ENCODE assay signal across 18 mouse cellular contexts in genomic region chr4:105912296-105912695, GRCm38 (mm10).
A peak's percentile ranks its signal among the peaks of the same experiment; 100 is the strongest.
DNase-seq lines count a peak whose midpoint lies in the region; ATAC-seq and TF ChIP-seq lines count a peak whose summit lies in the region.
"Had no signal": no experiment of that assay in that cellular context is flagged by ENCODE, and none has a peak within 500 bp of the region (broad histone marks: within the 10 kb centered on the region; RNA-seq: fewer than 3 reads in every experiment).

No protein-coding gene starts in this region.

- no peak for TF ChIP-seq CTCF in lung, postnatal 0 days (IDR thresholded peaks at IDR 0.05)

- intact Hi-C loops in gastrocnemius, postnatal 14 days (cut with DNase I; ENCODE audit: low total_unique reads), result loop anchor here (10.0 kb wide), 1 partner anchor 757 kb away; the partner anchor contains the start of gene Plpp3

- H3K4me2 ChIP-seq in lung, postnatal 0 days (replicated peaks; ENCODE audit: low read depth, low read length), result no peak overlapping the region
- H3K4me2 ChIP-seq: embryonic facial prominence, embryonic 13.5 days; forebrain, embryonic 12.5 days; hindbrain, embryonic 15.5 days had no signal

- no peak overlapping the region for H3K9ac ChIP-seq in lung, postnatal 0 days (replicated peaks; ENCODE audit: low read depth)
- H3K9ac ChIP-seq: embryonic facial prominence, embryonic 13.5 days; forebrain, embryonic 12.5 days; hindbrain, embryonic 15.5 days; liver, embryonic 14.5 days had no signal

- no peak overlapping the region for H3K4me3 ChIP-seq in embryonic facial prominence, embryonic 10.5 days
- H3K4me3 ChIP-seq in lung, postnatal 0 days (ENCODE audit: low read depth, low read length), result no peak overlapping the region
- H3K4me3 ChIP-seq: embryonic facial prominence, embryonic 13.5 days; forebrain, embryonic 12.5 days; heart, adult 2 months; hindbrain, embryonic 15.5 days had no signal

- H3K36me3 ChIP-seq in embryonic facial prominence, embryonic 10.5 days (replicated peaks), result no peaks in the 10 kb centered on the region
- H3K36me3 ChIP-seq in lung, postnatal 0 days (ENCODE audit: insufficient read depth, low read length), result no peaks in the 10 kb centered on the region
- H3K36me3 ChIP-seq: embryonic facial prominence, embryonic 13.5 days; forebrain, embryonic 12.5 days; hindbrain, embryonic 15.5 days had no signal

- 78% methylated on average over 4 of the region's 4 CpGs for WGBS in embryonic facial prominence, embryonic 10.5 days
- WGBS in lung, postnatal 0 days, result 76% methylated on average over 4 of the region's 4 CpGs

- no peaks in the 10 kb centered on the region for H3K27me3 ChIP-seq in embryonic facial prominence, embryonic 10.5 days (replicated peaks; ENCODE audit: low read depth, poor library complexity, severe bottlenecking)
- no peaks in the 10 kb centered on the region for H3K27me3 ChIP-seq in lung, postnatal 0 days (replicated peaks; ENCODE audit: insufficient read depth, low read length)
- H3K27me3 ChIP-seq: embryonic facial prominence, embryonic 13.5 days; forebrain, embryonic 12.5 days; hindbrain, embryonic 15.5 days had no signal

- peak overlapping the region; percentile 44; the same call in 1 of the 2 replicates for H3K27ac ChIP-seq in embryonic facial prominence, embryonic 10.5 days (replicated peaks)
- no peak overlapping the region for H3K27ac ChIP-seq in lung, postnatal 0 days (ENCODE audit: low read length)
- H3K27ac ChIP-seq: embryonic facial prominence, embryonic 13.5 days; heart, adult 2 months; hindbrain, embryonic 15.5 days; liver, embryonic 14.5 days had no signal

- no peak; the same call in 1 of the 2 replicates for ATAC-seq in lung, postnatal 0 days
- ATAC-seq: intestine, postnatal 0 days had no signal

- H3K9me3 ChIP-seq in embryonic facial prominence, embryonic 10.5 days, result peaks cover 3% of the 10 kb centered on the region; the same call in 1 of the 2 replicates
- H3K9me3 ChIP-seq in lung, postnatal 0 days (ENCODE audit: low read length), result no peaks in the 10 kb centered on the region
- H3K9me3 ChIP-seq: embryonic facial prominence, embryonic 13.5 days; forebrain, embryonic 12.5 days; hindbrain, embryonic 15.5 days had no signal

- H3K4me1 ChIP-seq in embryonic facial prominence, embryonic 10.5 days, result peaks cover 15% of the 10 kb centered on the region
- H3K4me1 ChIP-seq in lung, postnatal 0 days (ENCODE audit: insufficient read depth, low read depth, low read length), result no peaks in the 10 kb centered on the region
- H3K4me1 ChIP-seq: forebrain, embryonic 12.5 days; hindbrain, embryonic 15.5 days had no signal

- DNase-seq in heart, adult 18-20 months, result peak; percentile 32 to 34
- no peak for DNase-seq in heart, postnatal 4 days
- DNase-seq in embryonic facial prominence, embryonic 10.5 days (ENCODE audit: low spot score), result no peak
- peak; percentile 35 for DNase-seq in gastrocnemius, postnatal 14 days
- peak; percentile 29 for DNase-seq in lung, postnatal 0 days (ENCODE audit: low spot score)
- DNase-seq in cerebellum, postnatal 14 days, result no peak
- DNase-seq in ovary, postnatal 36 days (ENCODE audit: low spot score), result no peak
- DNase-seq: adrenal gland, adult 8-10 months; cerebellum, adult 11-12 months; heart, adult 2 months; heart, postnatal 14 days; kidney, postnatal 14 days; midbrain, embryonic 14.5 days had no signal

- no peak for TF ChIP-seq EP300 in lung, postnatal 0 days (IDR thresholded peaks at IDR 0.05)

Comparison
In these comparisons a context has a peak if more than half of its experiments do, and no peak if none do; other contexts are left out.
1. DNase-seq: peak in heart, adult 18-20 months (2 of 2), gastrocnemius, postnatal 14 days (single experiment) and lung, postnatal 0 days (single experiment); none in heart, postnatal 4 days (single experiment), embryonic facial prominence, embryonic 10.5 days (single experiment), cerebellum, postnatal 14 days (0 of 2) and ovary, postnatal 36 days (single experiment).